Mouse (Mus musculus) forebrain, embryonic 12.5 days (tissue): ENCODE data around the gene Vezf1. TPM values are rescaled to one million over a fixed set of nuclear protein-coding genes. Genes with fewer than 3 reads are reported as not detected.

ENCODE experiments used
- ATAC-seq: fragments of 200-750 bp; cut with Nextera tagmentation; 2 replicates; pipeline ENCODE4 v1.8.0; 2017; ENCODE audit warnings: moderate TSS enrichment; ENCODE audit not compliant: low FRiP score
- H3K27ac ChIP-seq: fragments of 300-500 bp; sonication (generic); 2 replicates; pipeline ENCODE4 v1.5.1; 2016; ENCODE audit warnings: mild to moderate bottlenecking
- H3K27me3 ChIP-seq: fragments of 300-500 bp; sonication (generic); 2 replicates; pipeline ENCODE4 v1.6.1; 2016; ENCODE audit warnings: mild to moderate bottlenecking
- H3K36me3 ChIP-seq: fragments of 300-500 bp; sonication (generic); replicated peaks from 2 replicates; pipeline ENCODE4 v1.6.1; 2016; ENCODE audit warnings: mild to moderate bottlenecking
- H3K4me1 ChIP-seq: fragments of 300-500 bp; sonication (generic); 2 replicates; pipeline ENCODE4 v1.6.1; 2016
- H3K4me2 ChIP-seq: fragments of 300-500 bp; sonication (generic); 2 replicates; pipeline ENCODE4 v1.6.1; 2016; ENCODE audit warnings: mild to moderate bottlenecking, moderate library complexity
- H3K4me3 ChIP-seq: fragments of 300-500 bp; sonication (generic); replicated peaks from 2 replicates; pipeline ENCODE4 v1.5.1; 2016; ENCODE audit warnings: mild to moderate bottlenecking
- H3K9ac ChIP-seq: fragments of 300-500 bp; sonication (generic); 2 replicates; pipeline ENCODE4 v1.6.1; 2016; ENCODE audit warnings: mild to moderate bottlenecking
- H3K9me3 ChIP-seq: fragments of 300-500 bp; sonication (generic); 2 replicates; pipeline ENCODE4 v1.6.1; 2016
- WGBS: fragments of 180-500 bp; shearing (Covaris S2); methylation state at CpG from one replicate; pipeline ENCODE4 v1.1.7; 2016; 5-methylcytosine and 5-hydroxymethylcytosine counted together
- polyA plus RNA-seq: library from polyadenylated mRNA; unstranded; fragments of >200 nt; fragmentation: Nextera tagmentation; extraction: Ambion mirVana; gene quantifications from 2 replicates; pipeline ENCODE4 v1.2.1, GENCODE M21; 2016

The Vezf1 gene
- polyA plus RNA-seq, 1 experiment from 2014 or later = 84.8 TPM

GRCm38 (mm10) chr11:88086737-88087627 is 18.9 kb downstream of the Vezf1 start:
- Histone ChIP-seq H3K27ac (peak overlapping the region; percentile 82), H3K9me3 (no peaks in the 10 kb centered on the region), H3K4me2 (peak overlapping the region; percentile 68), H3K4me1 (peaks cover 25% of the 10 kb centered on the region), H3K36me3 (peaks cover 27% of the 10 kb centered on the region), H3K9ac (peak overlapping the region; percentile 48; the same call in 1 of the 2 replicates), H3K4me3 (peak overlapping the region; percentile 33), H3K27me3 (no peaks in the 10 kb centered on the region)
- 6% methylated on average over 25 of the region's 25 CpGs for WGBS
- ATAC-seq = peak; percentile 98

DNA sequence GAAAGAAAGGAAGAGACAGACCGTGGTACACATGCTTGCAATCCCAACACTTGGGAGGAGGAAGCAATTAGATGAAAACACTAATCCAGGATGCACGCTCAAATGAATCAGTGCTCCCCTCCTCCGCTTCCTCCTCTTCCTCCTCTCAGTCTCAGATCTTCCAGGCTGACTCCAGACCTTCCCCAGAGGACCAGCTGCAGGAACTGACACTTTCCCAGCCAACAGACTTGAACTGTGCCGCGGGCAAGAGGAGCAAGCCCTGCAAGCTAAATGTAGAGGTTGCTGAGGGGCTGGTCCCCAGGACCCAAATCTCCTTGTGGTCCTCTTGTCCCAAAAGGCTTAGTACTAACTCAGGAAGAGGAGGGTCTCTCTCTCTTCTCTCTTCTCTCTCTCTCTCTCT is 21.1 kb downstream of the Vezf1 start:
- 72% methylated on average over 5 of the region's 5 CpGs for WGBS
- Histone ChIP-seq H3K4me3 (no peak overlapping the region), H3K4me2 (no peak overlapping the region), H3K9me3 (no peaks in the 10 kb centered on the region), H3K36me3 (peaks cover 11% of the 10 kb centered on the region), H3K27ac (no peak overlapping the region), H3K27me3 (no peaks in the 10 kb centered on the region), H3K4me1 (peaks cover 25% of the 10 kb centered on the region), H3K9ac (no peak overlapping the region)
- ATAC-seq = no peak

DNA sequence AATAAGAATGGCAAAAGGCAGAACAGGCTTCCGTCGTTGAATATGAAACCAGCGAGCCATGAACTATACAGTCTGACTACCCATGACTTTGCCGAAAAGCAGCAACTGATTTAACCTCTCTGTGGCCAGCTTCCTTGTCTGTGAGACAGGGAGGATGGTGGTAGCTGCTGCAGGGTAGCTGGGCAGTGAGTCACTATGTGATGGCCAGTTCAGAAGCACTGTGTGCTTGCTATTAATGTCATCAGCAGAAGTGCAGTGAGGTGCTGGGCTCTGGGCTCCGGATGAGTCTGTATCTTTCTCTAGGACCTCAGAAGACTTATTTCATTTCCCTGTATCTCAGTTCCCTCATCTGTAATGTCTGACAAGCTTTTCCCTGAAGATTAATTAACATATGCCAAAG is 22.2 kb downstream of the Vezf1 start:
- Histone ChIP-seq H3K9me3 (no peaks in the 10 kb centered on the region), H3K36me3 (peaks cover 4% of the 10 kb centered on the region; the same call in 1 of the 2 replicates), H3K4me1 (peaks cover 25% of the 10 kb centered on the region), H3K4me2 (no peak overlapping the region), H3K4me3 (no peak overlapping the region), H3K27ac (no peak overlapping the region), H3K27me3 (no peaks in the 10 kb centered on the region), H3K9ac (no peak overlapping the region)
- 77% methylated on average over 5 of the region's 5 CpGs for WGBS
- ATAC-seq = no peak

DNA sequence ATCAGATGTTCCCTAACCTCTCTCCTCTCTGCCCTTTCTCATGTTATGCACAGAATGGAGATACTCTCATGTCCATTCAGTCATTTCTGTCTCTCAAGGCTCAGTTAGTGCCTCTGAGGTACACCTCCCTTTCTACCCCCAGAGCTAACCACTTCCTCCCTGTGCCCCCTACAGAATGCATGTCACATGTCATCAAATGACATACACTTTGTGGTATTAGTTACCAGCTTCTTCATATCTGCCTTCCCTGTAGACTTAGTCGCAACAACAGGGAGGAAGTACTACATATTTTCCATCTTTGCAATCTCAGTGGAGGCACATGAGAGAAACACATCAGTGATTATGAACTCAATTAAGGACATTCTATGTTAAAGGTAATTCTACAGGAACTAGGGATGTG is 23.9 kb downstream of the Vezf1 start:
- peaks cover 5% of the 10 kb centered on the region; the same call in 1 of the 2 replicates for H3K27me3 ChIP-seq
- H3K36me3 ChIP-seq = no peaks in the 10 kb centered on the region
- no peak overlapping the region for H3K9ac ChIP-seq
- no peak overlapping the region for H3K4me2 ChIP-seq
- 93% methylated on average over 1 of the region's 1 CpGs for WGBS
- H3K4me3 ChIP-seq = no peak overlapping the region
- H3K27ac ChIP-seq = no peak overlapping the region
- no peaks in the 10 kb centered on the region for H3K9me3 ChIP-seq
- ATAC-seq = no peak
- H3K4me1 ChIP-seq = peaks cover 14% of the 10 kb centered on the region

- no peak overlapping the region for H3K4me2 ChIP-seq
- peaks cover 37% of the 10 kb centered on the region for H3K4me1 ChIP-seq
- no peaks in the 10 kb centered on the region for H3K9me3 ChIP-seq
- H3K27me3 ChIP-seq = peaks cover 19% of the 10 kb centered on the region; the same call in 1 of the 2 replicates
- H3K27ac ChIP-seq = no peak overlapping the region
- no peak for ATAC-seq
- no peaks in the 10 kb centered on the region for H3K36me3 ChIP-seq
- H3K9ac ChIP-seq = 0 out of 2 replicates have a peak overlapping the region, but pooled peaks have one; percentile 33
- no peak overlapping the region for H3K4me3 ChIP-seq
- 28% methylated on average over 4 of the region's 4 CpGs for WGBS
Measured at GRCm38 (mm10) chr11:88097173-88097572, 29.1 kb downstream of the Vezf1 start.

GRCm38 (mm10) chr11:88098021-88098729 is 30.1 kb downstream of the Vezf1 start, which contains the start of gene Cuedc1:
TSS of gene Cuedc1 (plus strand) at chr11:88098058.
- H3K4me2 ChIP-seq = peak within 1 kb of the TSS; percentile 88
- H3K27me3 ChIP-seq = peaks cover 19% of the 10 kb centered on the region; the same call in 1 of the 2 replicates
- H3K9ac ChIP-seq = peak within 1 kb of the TSS; percentile 98
- H3K27ac ChIP-seq = peak within 1 kb of the TSS; percentile 92
- no peaks in the 10 kb centered on the region for H3K36me3 ChIP-seq
- 28% methylated on average over 17 of the region's 17 CpGs for WGBS
- H3K9me3 ChIP-seq = no peaks in the 10 kb centered on the region
- ATAC-seq = no peak
- peaks cover 37% of the 10 kb centered on the region for H3K4me1 ChIP-seq
- H3K4me3 ChIP-seq = peak within 1 kb of the TSS; percentile 91

- WGBS = under 1% methylated on average over 85 of the region's 95 CpGs
- H3K4me2 ChIP-seq = peak overlapping the region; percentile 88
- H3K4me1 ChIP-seq = peaks cover 37% of the 10 kb centered on the region
- H3K27me3 ChIP-seq = peaks cover 19% of the 10 kb centered on the region; the same call in 1 of the 2 replicates
- H3K9ac ChIP-seq = peak overlapping the region; percentile 98
- H3K4me3 ChIP-seq = peak overlapping the region; percentile 91
- H3K36me3 ChIP-seq = no peaks in the 10 kb centered on the region
- no peaks in the 10 kb centered on the region for H3K9me3 ChIP-seq
- ATAC-seq = peak; percentile 79
- peak overlapping the region; percentile 92 for H3K27ac ChIP-seq
Measured at GRCm38 (mm10) chr11:88098787-88099598, 30.9 kb downstream of the Vezf1 start.

- Histone ChIP-seq H3K4me1 (peaks cover 37% of the 10 kb centered on the region), H3K27me3 (peaks cover 19% of the 10 kb centered on the region; the same call in 1 of the 2 replicates), H3K36me3 (no peaks in the 10 kb centered on the region), H3K4me2 (peak overlapping the region; percentile 88), H3K9me3 (no peaks in the 10 kb centered on the region), H3K27ac (peak overlapping the region; percentile 92), H3K4me3 (peak overlapping the region; percentile 91), H3K9ac (peak overlapping the region; percentile 98)
- ATAC-seq = peak; percentile 73
- under 1% methylated on average over 38 of the region's 38 CpGs for WGBS
Measured at GRCm38 (mm10) chr11:88099599-88100023, 31.5 kb downstream of the Vezf1 start.

- Histone ChIP-seq H3K36me3 (no peaks in the 10 kb centered on the region), H3K9me3 (no peaks in the 10 kb centered on the region), H3K27ac (no peak overlapping the region), H3K27me3 (peaks cover 19% of the 10 kb centered on the region; the same call in 1 of the 2 replicates), H3K9ac (peak overlapping the region; percentile 98), H3K4me2 (peak overlapping the region; percentile 88), H3K4me3 (peak overlapping the region; percentile 91), H3K4me1 (peaks cover 37% of the 10 kb centered on the region)
- 36% methylated on average over 4 of the region's 4 CpGs for WGBS
- no peak for ATAC-seq
Measured at GRCm38 (mm10) chr11:88100170-88100569, 32.1 kb downstream of the Vezf1 start.

DNA sequence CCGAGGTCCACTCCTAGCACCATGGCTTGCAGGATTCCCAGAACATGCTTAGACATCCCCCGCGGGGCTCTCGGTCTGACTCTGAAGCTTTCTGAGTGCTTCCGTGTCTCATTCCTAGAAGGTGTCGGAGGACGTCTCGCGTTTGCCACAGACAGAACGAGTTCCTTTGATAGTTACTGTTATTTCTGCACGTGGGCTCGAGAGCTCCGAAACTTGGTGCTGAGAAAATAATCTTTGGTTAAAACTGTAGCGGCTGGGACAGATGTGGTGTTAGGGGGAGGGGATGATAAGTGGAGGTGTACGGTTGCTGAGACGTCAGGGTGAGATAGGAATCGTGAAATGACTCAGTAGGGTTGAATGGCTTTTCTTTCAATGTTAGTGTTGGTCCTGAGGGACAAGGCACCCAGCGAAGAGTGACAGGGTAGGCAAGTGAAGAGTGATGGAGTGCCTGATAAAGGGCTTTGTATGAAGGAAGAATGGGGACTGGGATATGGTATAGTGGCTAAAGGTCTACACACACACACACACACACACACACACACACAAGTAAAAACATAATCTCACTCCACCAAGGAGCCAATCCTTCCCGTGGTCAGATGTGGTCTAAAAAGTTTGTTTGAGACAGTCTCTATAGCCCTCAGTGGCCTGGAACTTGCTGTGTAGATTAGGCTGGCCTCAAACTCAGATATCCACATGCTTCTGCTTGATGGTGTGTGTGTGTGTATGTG is 35.3 kb downstream of the Vezf1 start:
- 93% methylated on average over 19 of the region's 19 CpGs for WGBS
- Histone ChIP-seq H3K4me1 (peaks cover 46% of the 10 kb centered on the region), H3K4me2 (no peak overlapping the region), H3K27ac (no peak overlapping the region), H3K36me3 (no peaks in the 10 kb centered on the region), H3K9ac (no peak overlapping the region), H3K4me3 (no peak overlapping the region), H3K9me3 (no peaks in the 10 kb centered on the region), H3K27me3 (no peaks in the 10 kb centered on the region)
- no peak for ATAC-seq
